Mouse (Mus musculus) spleen, adult 2 months (tissue): ENCODE measurements at regions not wholly inside any gene's neighbourhood (a gene's known extent, or its start where the extent isn't known, plus 50 kb on each side); places are given as distances from the start of the nearest gene placed in this dataset.
"Not testable (repeated sequence)": the region's sequence is repeated elsewhere in the genome, so short reads cannot be mapped to it uniquely, and the experiment has no call there.

Experiments used
- DNase-seq, 2 experiments: peaks; one replicate each; pipeline versions ENCODE4 v3.0.0 to v3.0.0-alpha.2; 2012 to 2021; ENCODE audit warnings: low spot score in 2 of 2, low read depth in 1 of 2
- H3K27ac ChIP-seq: fragments of 200-500 bp; 2 replicates; pipeline ENCODE4 v1.5.1; 2012; ENCODE audit warnings: low read length, inconsistent platforms; ENCODE audit not compliant: insufficient read depth
- H3K27me3 ChIP-seq: fragments of 200-500 bp; 2 replicates; pipeline ENCODE4 v1.6.1; 2012; ENCODE audit warnings: mild to moderate bottlenecking, moderate library complexity, low read length, inconsistent platforms; ENCODE audit not compliant: control insufficient read depth, insufficient read depth
- H3K36me3 ChIP-seq: fragments of 200-500 bp; 2 replicates; pipeline ENCODE4 v1.6.1; 2012; ENCODE audit warnings: mild to moderate bottlenecking, low read length, inconsistent platforms; ENCODE audit not compliant: control insufficient read depth, insufficient read depth
- H3K4me1 ChIP-seq: fragments of 200-500 bp; 2 replicates; pipeline ENCODE4 v1.6.1; 2011; ENCODE audit warnings: inconsistent platforms; ENCODE audit not compliant: control insufficient read depth, insufficient read depth, insufficient read length
- H3K4me3 ChIP-seq: fragments of 200-500 bp; 2 replicates; pipeline ENCODE4 v1.5.1; 2011; ENCODE audit warnings: mild to moderate bottlenecking, inconsistent platforms; ENCODE audit not compliant: insufficient read depth, insufficient read length; ENCODE audit errors: extremely low read depth
- CTCF ChIP-seq: fragments of 200-500 bp; IDR thresholded peaks from 2 replicates; pipeline ENCODE4 v1.5.1; 2011; ENCODE audit warnings: mild to moderate bottlenecking, inconsistent platforms; ENCODE audit not compliant: insufficient read depth, insufficient read length, insufficient replicate concordance; ENCODE audit errors: extremely low read depth
- POLR2A ChIP-seq: fragments of 200-500 bp; IDR thresholded peaks from 2 replicates; pipeline ENCODE4 v1.6.1; 2011; ENCODE audit warnings: low read depth, low read length, inconsistent platforms
- WGBS: fragments of 180-500 bp; shearing (Covaris S2); methylation state at CpG from one replicate; pipeline ENCODE4 v1.1.7; 2018; 5-methylcytosine and 5-hydroxymethylcytosine counted together

DNA sequence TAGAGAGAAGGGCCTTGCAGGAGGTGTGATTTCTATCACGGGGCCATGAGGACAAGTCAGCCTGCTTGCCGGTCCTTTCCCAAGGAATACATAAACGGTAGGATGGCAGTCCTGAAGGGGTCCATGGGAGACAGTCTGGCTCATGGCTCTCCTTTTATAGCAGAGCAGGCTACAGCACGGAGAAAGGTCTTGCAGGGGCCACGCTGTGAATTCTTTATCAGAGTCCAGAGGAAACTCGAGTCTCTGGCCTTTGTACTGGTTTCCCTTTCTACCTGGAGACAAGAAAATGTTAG lies 1984.0 kb downstream of the 4930444P10Rik start:
- Histone ChIP-seq H3K4me1 (0 out of 2 replicates have a peak, but pooled peaks cover under 1% of the 10 kb centered on the region), H3K27ac (no peak overlapping the region), H3K36me3 (no peaks in the 10 kb centered on the region), H3K4me3 (no peak overlapping the region), H3K27me3 (no peaks in the 10 kb centered on the region)
- TF ChIP-seq POLR2A: no peak
- no peak for TF ChIP-seq CTCF
- 67% methylated on average over 6 of the region's 6 CpGs for WGBS
- no peak for DNase-seq

DNA sequence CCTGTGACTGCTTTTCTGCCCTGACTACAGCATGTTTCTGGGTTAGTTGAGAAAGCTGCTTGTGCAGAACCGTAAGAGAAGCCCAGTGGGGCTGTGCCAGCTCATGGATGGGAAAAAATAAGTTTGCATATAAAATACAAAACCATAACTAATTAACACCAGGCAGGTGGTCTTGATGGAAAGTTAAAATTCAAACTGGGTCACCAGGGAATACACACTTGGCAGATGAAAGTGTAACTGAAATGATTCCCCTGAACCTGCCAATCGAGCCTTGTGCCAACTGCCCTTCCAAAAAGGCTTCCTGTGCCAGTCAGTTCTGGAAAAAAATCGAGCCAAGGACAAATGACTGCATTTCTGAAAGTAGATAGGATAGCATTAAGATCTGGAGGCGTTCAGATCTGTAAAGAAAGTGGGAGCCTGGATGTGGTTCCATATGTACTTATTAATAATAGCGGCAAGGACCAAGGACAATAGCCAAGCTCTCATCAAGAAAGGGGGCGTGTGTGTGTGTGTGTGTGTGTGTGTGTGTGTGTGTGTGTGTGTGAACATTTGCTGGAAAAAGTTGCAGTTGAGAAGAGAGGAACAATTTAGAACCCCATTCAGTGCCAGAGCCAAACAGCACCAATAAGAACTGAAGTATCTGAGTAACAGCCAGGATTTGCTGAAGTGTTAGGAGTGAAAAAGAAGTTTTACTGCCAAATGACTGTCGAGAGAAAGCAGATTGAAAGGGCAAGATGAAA lies 1984.5 kb downstream of the 4930444P10Rik start:
- DNase-seq: no peak
- Histone ChIP-seq H3K36me3 (no peaks in the 10 kb centered on the region), H3K4me1 (peaks cover 2% of the 10 kb centered on the region; the same call in 1 of the 2 replicates), H3K4me3 (no peak overlapping the region), H3K27ac (no peak overlapping the region), H3K27me3 (no peaks in the 10 kb centered on the region)
- 64% methylated on average over 7 of the region's 7 CpGs for WGBS
- TF ChIP-seq POLR2A (no peak), CTCF (no peak)

- 77% methylated on average over 6 of the region's 6 CpGs for WGBS
- H3K4me3 ChIP-seq, H3K4me1 ChIP-seq, H3K27ac ChIP-seq, H3K36me3 ChIP-seq, H3K27me3 ChIP-seq: not testable (repeated sequence)
- DNase-seq: peak in 1 of 2 experiments; percentile 15
Observed at GRCm38 (mm10) chr1:14105521-14105920, 1987.6 kb downstream of the 4930444P10Rik start.

DNA sequence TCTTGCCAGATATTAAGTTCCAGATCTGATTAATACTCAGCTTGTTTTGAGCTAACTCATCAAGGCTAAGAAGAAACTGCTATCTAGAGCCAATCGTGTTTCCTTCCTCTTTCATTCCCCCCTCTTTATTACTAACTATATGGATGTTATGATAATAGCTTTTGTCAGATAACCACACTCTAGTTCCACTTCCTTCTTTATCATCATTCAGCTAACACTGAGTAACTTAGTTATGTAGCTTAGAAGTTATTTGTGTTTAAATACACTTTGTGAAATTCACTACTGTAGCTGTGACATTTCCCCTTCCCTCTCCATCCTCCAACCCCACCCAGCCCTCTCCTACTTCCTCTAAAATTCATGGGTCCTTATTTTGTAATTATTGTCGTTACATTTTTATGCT lies 1988.6 kb downstream of the 4930444P10Rik start:
- H3K36me3 ChIP-seq: no peaks in the 10 kb centered on the region
- TF ChIP-seq POLR2A (no peak), CTCF (no peak)
- DNase-seq: peak in 1 of 2 experiments; percentile 58
- no peak overlapping the region for H3K4me3 ChIP-seq
- no peak overlapping the region for H3K27ac ChIP-seq
- no peaks in the 10 kb centered on the region for H3K27me3 ChIP-seq
- peaks cover 2% of the 10 kb centered on the region; the same call in 1 of the 2 replicates for H3K4me1 ChIP-seq
- 21% methylated on average over 2 of the region's 2 CpGs for WGBS

DNA sequence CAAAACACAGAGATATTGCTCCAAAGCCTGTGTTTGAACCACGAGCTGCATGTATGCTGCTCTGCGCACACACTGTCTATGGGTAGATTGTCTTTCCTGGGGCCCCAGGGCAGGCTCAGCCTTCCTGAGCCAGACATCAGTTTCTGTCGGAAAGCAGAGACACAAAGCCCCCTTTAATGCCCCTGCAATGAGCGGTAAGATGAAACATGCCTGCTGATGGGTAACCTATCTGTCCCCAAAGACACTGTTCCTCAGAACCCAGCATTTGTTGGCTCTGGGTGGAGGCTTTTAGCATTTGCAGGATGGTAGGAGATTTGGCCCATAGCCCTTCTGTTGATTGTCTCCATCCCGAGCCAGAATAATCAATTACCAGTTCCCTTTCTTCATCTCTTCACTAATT lies 1994.1 kb downstream of the 4930444P10Rik start:
- Histone ChIP-seq H3K4me1 (peaks cover under 1% of the 10 kb centered on the region; the same call in 1 of the 2 replicates), H3K36me3 (no peaks in the 10 kb centered on the region), H3K27ac (no peak overlapping the region), H3K4me3 (no peak overlapping the region), H3K27me3 (no peaks in the 10 kb centered on the region)
- no peak for DNase-seq
- TF ChIP-seq POLR2A (no peak), CTCF (no peak)
- WGBS: 93% methylated on average over 5 of the region's 5 CpGs

GRCm38 (mm10) chr1:14097567-14098228 lies 1995.4 kb downstream of the 4930444P10Rik start:
- H3K27me3 ChIP-seq: no peaks in the 10 kb centered on the region
- H3K36me3 ChIP-seq: no peaks in the 10 kb centered on the region
- no peak overlapping the region for H3K4me3 ChIP-seq
- no peak for TF ChIP-seq POLR2A
- no peak for TF ChIP-seq CTCF
- 80% methylated on average over 5 of the region's 5 CpGs for WGBS
- DNase-seq: no peak
- H3K27ac ChIP-seq: no peak overlapping the region
- no peaks in the 10 kb centered on the region for H3K4me1 ChIP-seq

GRCm38 (mm10) chr1:14064856-14065255 lies 2028.3 kb downstream of the 4930444P10Rik start:
- no peak overlapping the region for H3K4me3 ChIP-seq

More at GRCm38 (mm10) chr1:14064856-14065255, 2028.3 kb downstream of the 4930444P10Rik start:
- DNase-seq: peak in 1 of 2 experiments; percentile 8
- Histone ChIP-seq H3K4me1 (peaks cover 2% of the 10 kb centered on the region; the same call in 1 of the 2 replicates), H3K27me3 (no peaks in the 10 kb centered on the region), H3K27ac (no peak overlapping the region), H3K36me3 (no peaks in the 10 kb centered on the region)
- TF ChIP-seq POLR2A (no peak), CTCF (no peak)
- 48% methylated on average over 3 of the region's 3 CpGs for WGBS
